Mouse (Mus musculus) forebrain, embryonic 16.5 days (tissue): ENCODE measurements around the gene Pnpla6. TPM values are rescaled to one million over a fixed set of nuclear protein-coding genes. Genes with fewer than 3 reads are reported as not detected.

Source experiments
- ATAC-seq: fragments of 200-750 bp; cut with Nextera tagmentation; 2 replicates; pipeline ENCODE4 v1.8.0; 2017; ENCODE audit warnings: mild to moderate bottlenecking, moderate library complexity
- H3K27ac ChIP-seq: fragments of 300-500 bp; sonication (generic); 2 replicates; pipeline ENCODE4 v1.5.1; 2014; ENCODE audit warnings: low read length, control low read depth
- H3K27me3 ChIP-seq: fragments of 300-500 bp; sonication (generic); replicated peaks from 2 replicates; pipeline ENCODE4 v1.6.1; 2014; ENCODE audit warnings: low read length; ENCODE audit not compliant: control insufficient read depth, insufficient read depth
- H3K36me3 ChIP-seq: fragments of 300-500 bp; sonication (generic); 2 replicates; pipeline ENCODE4 v1.6.1; 2014; ENCODE audit not compliant: control insufficient read depth, insufficient read depth
- H3K4me1 ChIP-seq: fragments of 300-500 bp; sonication (generic); replicated peaks from 2 replicates; pipeline ENCODE4 v1.6.1; 2014; ENCODE audit warnings: low read length; ENCODE audit not compliant: control insufficient read depth, insufficient read depth
- H3K4me2 ChIP-seq: fragments of 300-500 bp; sonication (generic); 2 replicates; pipeline ENCODE4 v1.6.1; 2014; ENCODE audit warnings: mild to moderate bottlenecking, low read length, control low read depth
- H3K4me3 ChIP-seq: fragments of 300-500 bp; sonication (generic); replicated peaks from 2 replicates; pipeline ENCODE4 v1.5.1; 2014; ENCODE audit warnings: mild to moderate bottlenecking, low read length, control low read depth
- H3K9ac ChIP-seq: fragments of 300-500 bp; sonication (generic); replicated peaks from 2 replicates; pipeline ENCODE4 v1.6.1; 2014; ENCODE audit warnings: low read depth, low read length, control low read depth
- H3K9me3 ChIP-seq: fragments of 300-500 bp; sonication (generic); 2 replicates; pipeline ENCODE4 v1.6.1; 2016; ENCODE audit warnings: low read length; ENCODE audit not compliant: control insufficient read depth
- WGBS: fragments of 180-500 bp; shearing (Covaris S2); extraction: QIAGEN DNeasy Blood & Tissue Kit; methylation state at CpG from one replicate; pipeline ENCODE4 v1.1.7; 2014; 5-methylcytosine and 5-hydroxymethylcytosine counted together
- polyA plus RNA-seq: library from polyadenylated mRNA; unstranded; fragments of >200 nt; fragmentation: Nextera tagmentation; extraction: Ambion mirVana; gene quantifications from 2 replicates; pipeline ENCODE4 v1.2.1, GENCODE M21; 2015

The Pnpla6 gene
- 27.3 and 36.0 TPM in 2 replicates for polyA plus RNA-seq

GRCm38 (mm10) chr8:3515260-3515671 is at the start of gene Pnpla6:
TSS of gene Pnpla6 (plus strand) at chr8:3515384.
- ATAC-seq: peak; percentile 74
- Histone ChIP-seq H3K9ac (peak within 1 kb of the TSS; percentile 58), H3K4me1 (peaks cover 10% of the 10 kb centered on the region), H3K4me2 (peak within 1 kb of the TSS; percentile 95), H3K9me3 (no peaks in the 10 kb centered on the region), H3K27me3 (no peaks in the 10 kb centered on the region), H3K27ac (peak within 1 kb of the TSS; percentile 71), H3K36me3 (peaks cover 11% of the 10 kb centered on the region), H3K4me3 (peak within 1 kb of the TSS; percentile 70)
- WGBS: 0% methylated on average over 25 of the region's 25 CpGs

DNA sequence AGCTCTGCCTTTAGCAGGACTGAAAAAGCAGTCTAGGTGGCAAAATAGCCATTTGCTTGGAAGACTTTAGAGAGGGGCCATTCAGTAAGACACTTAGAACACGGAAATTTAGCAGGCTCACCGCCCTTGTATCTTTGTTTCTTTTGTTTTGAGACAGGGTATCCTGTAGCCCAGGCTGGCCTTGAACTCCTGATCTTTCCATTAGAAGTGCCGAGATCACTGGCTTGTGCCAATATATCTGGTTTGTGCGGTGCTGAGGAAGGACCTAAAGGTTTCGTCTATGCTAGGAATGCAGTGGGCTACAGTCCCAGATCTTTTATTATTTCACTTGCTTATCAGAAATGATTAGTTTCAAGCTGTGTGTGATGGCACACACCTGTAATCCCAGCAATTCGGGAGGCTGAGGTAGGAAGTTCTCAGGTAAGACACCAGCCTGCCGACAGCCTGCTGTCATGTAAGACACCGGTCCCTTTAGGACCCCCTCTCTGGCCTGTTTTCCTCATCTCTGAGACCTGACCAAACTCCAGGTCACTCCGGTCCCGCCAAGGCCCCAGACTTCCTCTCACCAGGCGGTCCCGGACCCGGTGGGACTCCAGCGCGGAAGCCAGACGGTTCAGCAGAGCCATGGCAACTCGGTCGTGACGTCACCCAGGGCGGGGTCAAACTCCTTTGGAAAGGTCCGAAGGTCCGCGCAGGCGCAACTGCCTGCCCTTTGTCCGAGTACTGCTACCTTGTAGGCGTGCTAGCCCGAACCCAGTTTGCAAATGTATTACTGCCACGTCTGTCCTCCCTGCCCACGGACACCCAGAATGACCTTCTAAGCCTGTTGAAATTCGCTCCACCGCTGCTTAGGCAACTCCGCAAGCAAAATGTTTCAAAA is 47.9 kb upstream of the Pnpla6 start, which contains the start of gene Pex11g:
Pex11g (minus strand) TSS at position 675 of the 880 bp plus-strand sequence.
- Histone ChIP-seq H3K9ac (peak within 1 kb of the TSS; percentile 63), H3K4me1 (peaks cover 7% of the 10 kb centered on the region; the same call in 1 of the 2 replicates), H3K4me2 (peak within 1 kb of the TSS; percentile 66), H3K4me3 (peak within 1 kb of the TSS; percentile 49), H3K27ac (peak within 1 kb of the TSS; percentile 29; the same call in 1 of the 2 replicates), H3K9me3 (no peaks in the 10 kb centered on the region), H3K27me3 (no peaks in the 10 kb centered on the region), H3K36me3 (no peaks in the 10 kb centered on the region)
- 6% methylated on average over 32 of the region's 32 CpGs for WGBS
- peak; percentile 87 for ATAC-seq

GRCm38 (mm10) chr8:3467886-3468545 is 47.2 kb upstream of the Pnpla6 start:
- peak; percentile 14 for ATAC-seq
- 55% methylated on average over 8 of the region's 9 CpGs for WGBS
- peaks cover 7% of the 10 kb centered on the region; the same call in 1 of the 2 replicates for H3K4me1 ChIP-seq

GRCm38 (mm10) chr8:3468838-3469237 is 46.3 kb upstream of the Pnpla6 start:
- Histone ChIP-seq H3K27me3 (no peaks in the 10 kb centered on the region), H3K4me1 (peaks cover 7% of the 10 kb centered on the region; the same call in 1 of the 2 replicates), H3K9me3 (no peaks in the 10 kb centered on the region), H3K27ac (no peak overlapping the region), H3K4me3 (no peak overlapping the region), H3K9ac (no peak overlapping the region), H3K36me3 (no peaks in the 10 kb centered on the region), H3K4me2 (no peak overlapping the region)
- WGBS: 95% methylated on average over 1 of the region's 1 CpGs
- ATAC-seq: no peak

More at GRCm38 (mm10) chr8:3467886-3468545, 47.2 kb upstream of the Pnpla6 start:
- Histone ChIP-seq H3K9me3 (no peaks in the 10 kb centered on the region), H3K27me3 (no peaks in the 10 kb centered on the region), H3K4me3 (peak overlapping the region; percentile 49), H3K9ac (peak overlapping the region; percentile 63), H3K4me2 (peak overlapping the region; percentile 66), H3K27ac (peak overlapping the region; percentile 29; the same call in 1 of the 2 replicates), H3K36me3 (no peaks in the 10 kb centered on the region)

DNA sequence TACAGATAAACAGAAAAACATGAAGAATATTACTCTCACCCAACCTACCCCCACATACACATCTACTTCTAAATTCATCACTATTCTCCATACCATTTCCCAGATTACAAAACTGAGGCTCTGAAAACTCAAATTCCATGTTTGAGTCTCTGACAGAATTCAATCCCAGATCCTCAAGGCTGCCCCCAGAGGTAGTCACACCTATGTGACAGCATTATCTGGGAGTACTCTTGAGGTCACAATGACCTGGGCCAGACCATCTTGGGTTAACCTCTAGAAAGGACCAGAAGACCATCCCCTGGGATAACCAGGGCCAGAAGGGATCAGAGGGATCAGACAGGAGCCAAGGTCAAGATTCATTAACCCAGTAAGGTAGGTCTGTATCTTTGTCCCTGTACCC is 44.6 kb upstream of the Pnpla6 start, which contains the start of gene Tex45:
Tex45 (plus strand) TSS at position 301 of the 400 bp plus-strand sequence.
- Histone ChIP-seq H3K27ac (no peak within 1 kb of the TSS), H3K4me1 (peaks cover 7% of the 10 kb centered on the region; the same call in 1 of the 2 replicates), H3K36me3 (no peaks in the 10 kb centered on the region), H3K9ac (no peak within 1 kb of the TSS), H3K9me3 (no peaks in the 10 kb centered on the region), H3K4me2 (no peak within 1 kb of the TSS), H3K27me3 (no peaks in the 10 kb centered on the region), H3K4me3 (no peak within 1 kb of the TSS)
- no peak for ATAC-seq

GRCm38 (mm10) chr8:3475715-3476429 is 39.3 kb upstream of the Pnpla6 start:
- H3K27me3 ChIP-seq: no peaks in the 10 kb centered on the region
- H3K9ac ChIP-seq: peak overlapping the region; percentile 51
- H3K4me1 ChIP-seq: no peaks in the 10 kb centered on the region
- peak overlapping the region; percentile 52 for H3K4me2 ChIP-seq
- no peak overlapping the region for H3K27ac ChIP-seq
- WGBS: 30% methylated on average over 37 of the region's 37 CpGs
- no peaks in the 10 kb centered on the region for H3K36me3 ChIP-seq
- H3K9me3 ChIP-seq: no peaks in the 10 kb centered on the region
- H3K4me3 ChIP-seq: peak overlapping the region; percentile 35
- ATAC-seq: peak; percentile 64

DNA sequence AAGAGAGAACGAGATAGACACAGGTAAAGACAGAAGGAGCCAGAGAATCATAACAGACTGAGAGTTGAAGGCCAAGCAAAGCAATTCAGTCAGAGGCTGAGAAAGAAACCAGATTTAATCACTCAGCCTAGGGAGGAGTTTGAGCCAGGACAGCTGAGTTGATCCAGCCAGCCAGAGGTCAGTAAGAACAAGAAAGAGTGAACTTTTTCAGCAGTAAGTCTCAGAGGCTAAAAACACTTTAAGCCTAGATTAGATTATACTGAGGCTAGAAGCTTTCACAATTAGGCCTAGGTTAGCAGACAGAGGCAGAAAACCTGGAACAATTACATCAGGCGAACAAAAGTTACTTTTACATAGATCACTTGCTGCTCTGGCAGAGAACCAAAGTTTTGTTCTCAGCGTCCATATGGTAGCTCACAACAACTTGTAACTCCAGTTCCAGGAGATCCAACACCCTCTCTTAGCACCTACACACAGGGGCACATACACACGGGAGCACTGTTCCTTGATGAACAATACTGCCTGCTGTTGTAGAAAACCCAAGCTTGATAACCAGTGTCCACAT is 34.9 kb upstream of the Pnpla6 start:
- Histone ChIP-seq H3K4me3 (no peak overlapping the region), H3K36me3 (no peaks in the 10 kb centered on the region), H3K27me3 (no peaks in the 10 kb centered on the region), H3K27ac (no peak overlapping the region), H3K4me2 (no peak overlapping the region), H3K9me3 (no peaks in the 10 kb centered on the region), H3K4me1 (no peaks in the 10 kb centered on the region), H3K9ac (no peak overlapping the region)
- ATAC-seq: no peak
- WGBS: 65% methylated on average over 4 of the region's 4 CpGs

DNA sequence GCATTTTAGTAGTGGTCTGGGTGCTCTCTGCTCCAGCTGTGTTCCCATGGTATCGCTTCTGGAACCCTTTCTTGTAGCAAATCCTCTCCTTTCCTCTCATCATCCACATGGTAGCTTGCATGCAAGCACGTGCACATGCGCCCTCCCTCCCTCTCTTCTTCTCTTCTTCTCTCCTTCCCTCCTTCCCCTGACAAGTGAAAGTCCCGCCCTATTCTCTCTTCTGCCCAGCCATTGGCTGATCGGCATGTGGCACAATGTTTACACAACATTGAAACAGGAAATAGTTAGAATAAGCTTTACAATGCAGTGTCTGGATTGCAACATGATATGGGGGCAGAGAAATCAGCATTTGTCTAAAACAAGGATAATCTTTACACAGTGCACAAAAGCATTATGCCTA is 33.6 kb upstream of the Pnpla6 start:
- no peaks in the 10 kb centered on the region for H3K4me1 ChIP-seq
- no peaks in the 10 kb centered on the region for H3K9me3 ChIP-seq
- no peak overlapping the region for H3K4me3 ChIP-seq
- ATAC-seq: no peak
- H3K9ac ChIP-seq: no peak overlapping the region
- WGBS: 69% methylated on average over 5 of the region's 5 CpGs
- no peaks in the 10 kb centered on the region for H3K36me3 ChIP-seq
- H3K4me2 ChIP-seq: no peak overlapping the region
- no peaks in the 10 kb centered on the region for H3K27me3 ChIP-seq
- no peak overlapping the region for H3K27ac ChIP-seq
